Mouse (Mus musculus) CD4-positive, CD25-positive, alpha-beta regulatory T cell (primary cell): ENCODE measurements around the gene Ndufa12. TPM values are rescaled to one million over a fixed set of nuclear protein-coding genes. Genes with fewer than 3 reads are reported as not detected.

Source experiments
- polyA plus RNA-seq: library from polyadenylated mRNA; unstranded; fragments of 100-300 nt; shearing (Covaris generic); gene quantifications from one replicate; pipeline ENCODE4 v1.2.1, GENCODE M21; 2017

Ndufa12 gene
- polyA plus RNA-seq = 99.3 TPM

DNA sequence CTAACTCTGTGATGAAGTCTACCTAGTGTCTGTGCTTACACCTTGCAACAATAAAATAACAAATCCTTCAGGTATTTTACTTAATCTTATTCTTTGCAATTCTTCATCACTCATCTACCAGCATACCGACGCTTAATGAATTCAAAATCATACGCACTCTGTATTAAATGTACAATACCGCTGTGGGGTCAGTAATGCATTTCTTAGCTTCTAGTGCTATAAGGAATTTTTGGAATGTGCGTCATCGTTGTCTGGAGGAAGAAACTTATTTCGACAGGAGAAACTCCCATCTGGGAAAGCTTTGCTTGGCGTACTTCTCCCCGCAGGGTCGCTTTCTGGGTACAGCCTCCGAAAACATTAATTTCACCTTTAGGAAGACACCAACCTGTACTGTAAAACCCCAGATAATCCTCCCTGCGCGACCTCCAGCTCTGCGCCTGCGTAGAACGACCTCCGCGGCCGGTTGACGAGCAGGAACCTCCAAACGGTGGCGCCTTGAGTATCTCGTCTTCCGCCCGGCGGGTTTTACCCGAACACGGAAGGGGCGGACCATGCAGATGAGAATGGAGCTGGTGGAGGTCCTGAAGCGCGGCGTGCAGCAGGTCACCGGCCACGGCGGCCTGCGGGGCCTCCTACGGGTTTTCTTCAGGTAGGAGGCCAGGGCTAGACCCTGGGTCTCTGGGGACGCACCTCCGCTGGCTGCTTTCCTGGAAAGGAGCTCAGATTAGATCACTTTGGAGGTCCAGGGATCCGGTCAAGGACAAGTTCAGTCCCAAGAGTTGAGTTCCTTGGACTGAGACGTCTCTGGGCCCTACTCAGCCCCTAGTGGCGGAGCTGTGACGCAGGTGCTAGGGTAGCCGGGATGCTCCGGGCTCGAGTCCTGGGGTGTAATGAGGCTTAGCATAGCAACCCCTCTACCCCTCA lies at the start of gene Ndufa12:
Gene Ndufa12, plus strand, starts transcription at position 239 of the 924 bp plus-strand sequence.

Other genes with a start within 250 kb of the Ndufa12 start
- 11.4 TPM for gene Vezt, start 162.9 kb upstream of the Ndufa12 start, polyA plus RNA-seq
- gene Fgd6, start 162.7 kb upstream of the Ndufa12 start, polyA plus RNA-seq = 2.1 TPM
- gene Nr2c1, start 50.7 kb upstream of the Ndufa12 start, polyA plus RNA-seq = 9.2 TPM
- not detected for gene Gm4792, start 100.0 kb downstream of the Ndufa12 start, polyA plus RNA-seq
- 2.9 TPM for gene Tmcc3, start 113.2 kb downstream of the Ndufa12 start, polyA plus RNA-seq